Mouse (Mus musculus): ENCODE data around the gene Khdrbs1.

- TF ChIP-seq POLR2A (IDR thresholded peaks at IDR 0.05; ENCODE audit: control insufficient read depth, extremely low read depth, insufficient read depth, low read length, poor library complexity), result 0 out of 2 replicates have a peak, but pooled peaks have one; percentile 18
- TF ChIP-seq CTCF (IDR thresholded peaks at IDR 0.05; ENCODE audit: borderline replicate concordance, control insufficient read depth, extremely low read depth, insufficient read depth, low read length, poor library complexity), result peak; percentile 29; the same call in 1 of the 2 replicates
Measured at GRCm38 (mm10) chr4:129672083-129672877, 69.8 kb downstream of the Khdrbs1 start, which contains the start of gene Kpna6.

All from thymus, adult 2 months (tissue).